Mouse (Mus musculus) ovary, adult 18-20 months (tissue): ENCODE data around the gene Fxr2.
A peak's percentile ranks its signal among the peaks of the same experiment; 100 is the strongest.
"Not testable (repeated sequence)": the region's sequence is repeated elsewhere in the genome, so short reads cannot be mapped to it uniquely, and the experiment has no call there.

Source experiments
- DNase-seq: peaks from one replicate; pipeline ENCODE4 v3.0.0; 2022; ENCODE audit warnings: low spot score, mixed read lengths

Fxr2 gene

DNA sequence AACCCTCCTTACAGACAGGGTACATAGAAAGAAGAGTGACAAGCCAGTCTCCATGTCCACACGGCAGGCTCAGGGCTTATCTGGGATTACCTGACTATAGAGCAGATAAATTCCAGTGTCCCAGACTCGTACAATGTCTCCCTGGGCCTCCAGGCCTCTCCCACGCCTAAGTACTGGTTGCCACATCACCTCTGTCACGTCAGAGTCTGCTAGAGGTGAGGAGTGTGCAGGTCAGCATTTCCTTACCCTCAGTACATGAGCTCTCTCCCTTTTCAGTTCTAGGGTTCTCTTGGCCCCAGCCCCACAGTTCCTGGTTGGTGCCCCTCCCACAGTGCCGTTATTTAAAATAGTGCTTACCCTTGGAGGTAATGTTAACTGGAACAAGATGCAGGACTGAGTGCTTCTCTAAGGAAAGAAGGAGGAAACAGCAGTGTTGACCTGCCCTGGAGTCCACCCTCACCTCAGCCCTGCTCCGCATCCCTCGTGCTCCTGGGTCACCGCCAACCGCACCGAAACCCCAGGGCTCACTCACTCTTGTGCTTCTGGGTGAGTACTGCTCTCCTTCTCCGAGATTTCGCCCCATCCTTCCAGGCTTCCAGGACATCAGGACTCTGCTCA is 51.4 kb downstream of the Fxr2 start:
- no peak for DNase-seq

DNA sequence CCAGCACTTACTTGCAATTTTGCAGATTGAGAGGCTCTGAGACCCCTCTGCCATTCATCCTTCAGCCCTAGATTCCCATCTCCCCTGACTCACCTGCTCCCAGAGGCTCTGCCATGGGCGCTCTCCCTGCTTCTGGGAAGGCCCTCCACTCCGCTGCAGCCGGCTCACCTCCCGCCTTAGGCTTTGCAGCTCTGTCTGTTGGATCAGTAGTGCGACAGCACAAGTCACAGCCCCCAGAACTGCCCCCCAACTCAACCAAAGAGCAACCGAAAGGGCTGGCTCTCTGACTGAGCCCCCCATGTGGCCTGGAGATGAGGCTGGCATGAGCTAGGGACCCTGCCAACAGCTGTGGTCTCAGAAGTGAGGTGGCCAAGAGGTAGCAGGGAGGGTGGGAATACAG is 52.1 kb downstream of the Fxr2 start:
- no peak for DNase-seq

DNA sequence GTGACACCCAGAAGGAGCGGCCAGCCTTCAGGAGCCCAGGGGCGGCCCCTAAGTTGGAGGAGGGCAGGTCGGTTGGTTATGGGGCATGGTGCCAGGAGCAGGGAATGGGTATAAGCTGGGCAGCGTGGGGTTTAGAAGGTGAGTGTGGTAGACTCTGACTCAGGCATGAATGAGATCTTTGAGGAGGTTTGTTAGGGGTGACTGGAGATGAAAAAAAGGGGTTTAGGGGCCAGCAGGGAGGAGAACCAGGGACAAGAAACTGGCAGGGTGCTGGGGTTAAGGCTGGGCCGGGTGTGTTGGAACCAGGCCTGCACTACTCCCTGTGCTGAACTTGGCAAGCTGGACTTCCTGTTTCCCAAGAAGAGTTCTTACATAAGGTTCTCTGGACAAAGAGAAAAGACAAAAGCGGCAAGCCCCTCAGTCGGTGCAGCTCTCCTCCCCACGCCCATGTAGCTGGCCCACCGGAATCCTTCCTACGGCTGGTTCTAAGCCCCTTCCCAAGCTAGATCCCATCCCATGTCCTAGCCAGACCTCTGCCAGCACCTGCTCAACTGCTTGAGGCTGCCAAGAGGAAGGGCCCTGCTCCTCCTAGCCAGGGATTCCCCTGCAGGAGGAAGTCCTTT is 52.8 kb downstream of the Fxr2 start, which contains the start of gene Tnfsf13:
Gene Tnfsf13, minus strand, starts transcription at position 259 of the 623 bp plus-strand sequence.
- peak; percentile 78 for DNase-seq

DNA sequence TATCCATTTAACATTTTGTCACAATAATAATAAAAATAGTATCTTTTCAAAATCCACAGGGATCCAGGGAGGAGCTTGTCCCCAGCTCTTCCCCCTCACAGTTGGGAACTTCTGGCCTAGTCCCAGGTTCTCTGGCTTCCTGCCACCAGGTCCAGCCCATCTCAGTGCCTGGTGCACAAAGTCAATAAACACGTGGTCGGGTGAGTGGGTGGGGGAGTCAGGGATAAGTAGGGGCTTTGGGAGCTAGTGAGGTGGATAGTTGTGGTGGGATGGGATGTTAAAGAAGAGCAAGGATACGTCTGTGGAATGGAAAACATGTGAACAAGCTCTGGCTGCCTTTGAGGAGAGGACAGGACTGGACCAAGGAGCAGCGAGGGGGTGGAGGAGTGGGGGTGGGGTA is 53.6 kb downstream of the Fxr2 start:
- DNase-seq: peak; percentile 76

DNA sequence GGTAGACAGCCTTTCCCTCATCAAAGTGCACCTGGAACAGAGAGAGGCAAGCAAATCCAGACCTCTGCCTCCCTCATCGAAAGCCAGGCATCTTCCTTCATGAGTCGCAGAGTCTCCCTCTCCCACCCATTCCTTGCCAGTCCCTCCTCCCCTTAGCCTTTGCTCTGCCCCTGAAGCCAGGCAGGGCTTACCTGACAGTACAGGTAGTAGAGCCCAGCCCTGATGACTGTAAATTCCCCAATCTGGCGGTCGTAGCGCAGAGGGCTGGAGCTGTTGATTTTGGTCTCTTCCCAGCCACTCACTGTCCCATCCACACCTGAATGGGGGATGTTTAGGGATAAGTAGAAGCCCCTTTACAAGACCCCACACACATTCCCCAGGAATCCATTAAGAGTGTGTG is 54.3 kb downstream of the Fxr2 start:
- DNase-seq: no peak

DNA sequence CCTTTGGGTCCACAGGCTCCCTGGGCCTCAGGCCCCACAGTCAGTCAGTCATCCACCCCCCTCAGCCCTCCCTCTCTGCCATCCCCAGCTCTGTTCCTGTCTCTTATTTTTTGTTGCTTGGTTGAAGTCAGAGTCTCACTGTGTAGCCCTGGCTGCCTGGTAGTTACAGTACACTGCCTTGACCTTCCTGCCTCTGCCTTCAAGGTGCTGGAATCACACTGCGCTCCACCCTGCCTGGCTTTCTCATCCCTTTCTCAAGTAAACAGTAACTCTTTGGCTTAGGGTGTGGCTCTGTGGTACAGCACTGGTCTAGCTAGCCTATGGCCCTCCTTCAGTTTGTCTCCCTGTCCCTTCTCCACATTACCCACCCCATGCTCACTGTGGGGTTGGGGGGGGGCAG is 57.1 kb downstream of the Fxr2 start:
- DNase-seq: no peak

DNA sequence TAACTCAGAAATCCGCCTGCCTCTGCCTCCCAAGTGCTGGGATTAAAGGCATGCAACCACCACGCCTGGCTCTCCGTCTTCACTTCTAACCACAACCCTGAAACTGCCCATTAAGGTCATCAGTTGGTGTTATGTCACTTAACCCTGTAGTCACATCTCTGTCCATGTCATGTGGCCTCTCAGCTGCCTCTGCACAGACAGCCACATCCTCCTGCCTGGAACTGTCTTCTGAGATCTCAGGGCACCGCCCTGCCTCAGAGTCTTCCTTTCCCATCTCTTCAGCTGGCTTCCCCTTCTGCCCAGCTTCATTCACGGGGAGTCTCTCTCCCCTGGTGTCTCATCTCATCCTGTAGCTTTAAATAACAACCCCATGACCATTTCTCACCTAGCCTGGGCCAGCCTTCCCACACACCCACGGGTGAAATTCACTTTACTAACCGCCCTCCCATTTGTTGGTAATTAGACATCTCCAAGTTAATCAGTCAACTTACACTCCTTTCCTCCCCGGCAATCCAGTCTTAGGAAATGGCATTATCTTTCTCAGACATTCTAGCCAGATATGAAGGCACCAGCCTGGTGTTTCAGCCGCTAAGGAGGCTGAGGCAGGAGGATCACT is 59.5 kb downstream of the Fxr2 start:
- no peak for DNase-seq

DNA sequence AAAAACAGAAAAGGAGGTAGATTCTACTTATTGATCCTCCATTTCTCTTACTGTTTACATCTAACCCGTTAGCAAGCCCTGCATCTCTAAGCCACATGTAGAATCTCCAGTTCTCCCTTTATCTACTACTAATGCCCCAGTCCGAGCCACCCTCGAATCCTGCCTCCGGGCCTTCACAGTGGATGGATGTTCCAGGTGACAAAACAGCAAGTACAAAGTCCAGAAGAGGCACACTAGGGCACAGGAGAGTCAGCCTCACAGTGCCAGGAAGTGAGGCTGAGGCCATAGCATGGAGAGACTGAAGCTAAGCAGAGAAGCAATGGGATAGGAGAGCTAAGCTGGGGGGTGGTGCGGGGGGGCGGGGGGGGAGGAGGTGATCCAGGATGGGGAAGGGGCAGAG is 60.1 kb downstream of the Fxr2 start:
- DNase-seq: no peak

DNA sequence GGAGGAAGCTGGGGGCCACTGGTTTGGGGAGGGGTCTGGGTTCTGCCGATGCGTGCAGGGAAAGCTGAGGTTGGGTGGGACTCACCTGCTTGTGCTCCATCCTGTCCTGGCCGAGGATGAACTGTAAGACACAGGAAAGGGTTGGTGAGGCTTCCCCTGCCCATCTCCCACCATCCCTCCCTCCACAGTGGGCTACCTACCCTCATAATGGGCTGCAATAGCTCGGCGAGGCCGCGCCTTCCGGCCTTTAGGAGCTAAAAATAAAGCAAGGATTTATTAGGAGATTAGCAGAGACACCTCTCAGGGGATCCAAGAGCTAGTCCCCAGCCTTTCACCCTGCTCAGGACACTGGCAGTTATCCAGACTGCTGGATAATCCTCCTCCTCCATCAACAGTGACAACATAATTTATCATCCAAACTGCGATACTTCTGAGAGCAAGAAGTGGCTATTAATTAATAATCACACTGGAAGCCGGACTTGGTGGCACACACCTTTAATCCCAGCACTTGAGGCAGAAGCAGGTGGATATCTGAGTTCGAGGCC is 60.7 kb downstream of the Fxr2 start:
- DNase-seq: no peak

DNA sequence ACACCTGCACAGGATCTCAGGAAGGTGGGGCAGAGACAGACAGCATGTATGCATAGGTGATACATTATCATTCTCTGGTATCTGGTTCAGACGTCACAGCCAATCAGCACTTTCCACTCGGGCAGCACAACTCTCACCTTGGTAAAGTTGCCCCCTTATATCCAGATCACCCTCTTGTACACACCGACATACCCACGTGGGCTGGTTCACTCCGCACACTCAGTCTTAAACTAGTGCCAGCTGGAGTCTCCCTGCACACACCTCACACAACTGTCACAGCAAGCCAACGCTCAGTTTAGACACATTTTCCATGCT is 62.2 kb downstream of the Fxr2 start:
- no peak for DNase-seq

DNA sequence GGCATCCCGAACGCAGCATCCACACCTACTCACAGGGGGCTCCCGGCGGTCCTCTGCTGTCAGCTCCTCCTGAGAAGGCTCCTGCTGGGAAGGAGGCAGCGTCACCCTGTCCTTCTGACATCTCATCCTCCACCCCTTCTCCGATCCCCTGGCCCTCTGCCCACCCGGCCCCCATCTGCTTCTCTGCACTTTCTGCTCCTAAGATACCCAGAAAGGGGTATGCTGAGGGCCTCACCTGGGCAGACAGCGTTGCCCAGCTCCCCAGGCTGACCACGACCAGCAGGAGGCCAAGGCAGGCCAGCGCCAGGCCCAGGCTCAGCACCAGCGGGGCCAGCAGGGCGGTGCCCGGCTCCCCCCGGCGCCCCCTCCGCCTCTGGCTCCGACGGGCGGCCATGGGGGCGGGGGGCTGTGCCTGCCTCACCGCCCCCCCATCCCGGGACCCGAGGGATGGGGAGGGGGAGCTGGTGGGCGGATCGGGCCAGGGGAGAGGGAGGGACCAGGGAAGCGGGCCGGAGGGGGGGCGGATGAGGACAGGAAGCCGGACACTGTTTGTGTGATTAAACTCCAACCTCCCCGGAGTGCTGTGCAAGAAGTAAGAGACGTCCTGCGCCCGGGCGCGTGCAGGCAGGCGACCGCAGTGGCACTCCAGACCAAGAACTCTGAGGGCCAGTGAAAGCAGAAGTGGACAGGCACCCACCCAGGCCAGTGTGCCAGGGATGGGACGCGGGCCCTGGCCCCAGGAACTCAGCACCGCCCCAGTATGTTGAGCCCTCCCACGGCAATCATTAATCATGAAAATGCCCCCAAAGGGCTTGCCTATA is 62.8 kb downstream of the Fxr2 start, which contains the start of the genes Tnfsf12 and Tnfsfm13:
Gene Tnfsf12, minus strand, starts transcription at position 489 of the 821 bp plus-strand sequence.
Gene Tnfsfm13, minus strand, starts transcription at position 738 of the 821 bp plus-strand sequence.
- peak; percentile 67 for DNase-seq

DNA sequence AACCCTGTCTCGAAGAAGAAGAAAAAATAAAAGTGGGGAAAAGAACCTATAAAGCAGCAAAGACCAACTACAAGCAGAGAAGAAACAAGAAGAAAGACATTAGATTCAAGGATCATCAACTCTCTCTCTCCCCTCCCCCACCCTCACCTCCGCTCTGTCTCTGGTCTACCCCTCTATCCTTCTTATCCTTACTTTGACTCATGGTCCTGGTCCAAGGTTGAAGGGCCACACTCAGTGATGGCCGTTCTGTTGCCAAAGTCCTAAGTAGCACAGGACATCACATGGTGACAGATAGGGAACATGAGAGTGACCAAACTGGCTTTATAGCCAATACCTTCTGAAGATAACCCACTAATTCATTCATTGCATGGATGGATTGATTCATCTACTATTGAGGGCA is 64.6 kb downstream of the Fxr2 start:
- no peak for DNase-seq

DNA sequence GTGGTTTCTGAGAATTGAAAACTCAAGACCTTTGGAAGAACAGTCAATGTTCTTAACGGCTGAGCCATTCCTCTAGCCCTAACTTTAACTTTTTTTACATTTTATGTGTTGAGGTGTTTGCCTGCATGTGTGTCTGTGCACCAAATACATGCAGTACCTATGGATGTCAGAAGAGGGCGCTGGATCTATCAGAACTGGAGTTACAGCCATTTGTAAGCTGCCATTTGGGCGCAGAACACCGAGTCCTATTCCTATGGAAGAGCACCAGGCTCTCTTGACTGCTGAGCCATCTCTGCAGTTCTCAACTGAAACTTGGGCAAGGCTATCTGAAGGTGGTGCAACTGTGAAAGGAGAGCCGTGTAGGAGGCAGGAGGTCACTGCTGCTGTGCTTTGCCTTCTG is 65.8 kb downstream of the Fxr2 start:
- no peak for DNase-seq

DNA sequence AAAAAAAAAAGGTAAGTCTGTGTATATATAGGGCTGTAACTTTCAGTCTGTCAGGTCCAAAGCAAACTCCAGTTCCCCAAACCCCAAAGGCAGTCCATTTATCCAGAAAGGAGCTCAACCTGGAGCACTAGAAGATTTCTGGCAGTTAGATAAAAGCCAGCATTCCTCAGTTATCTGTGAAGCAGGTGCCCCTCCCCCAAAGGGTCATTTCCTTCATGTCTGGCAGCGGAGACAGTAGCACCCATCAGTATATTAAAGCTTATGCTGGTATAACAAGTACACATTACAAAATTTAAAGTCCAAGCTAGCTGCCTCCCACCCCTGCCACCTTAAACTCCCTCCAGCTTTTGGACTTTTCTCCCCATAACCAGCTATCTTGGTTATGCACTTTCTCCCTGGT is 66.8 kb downstream of the Fxr2 start:
- DNase-seq: no peak

DNA sequence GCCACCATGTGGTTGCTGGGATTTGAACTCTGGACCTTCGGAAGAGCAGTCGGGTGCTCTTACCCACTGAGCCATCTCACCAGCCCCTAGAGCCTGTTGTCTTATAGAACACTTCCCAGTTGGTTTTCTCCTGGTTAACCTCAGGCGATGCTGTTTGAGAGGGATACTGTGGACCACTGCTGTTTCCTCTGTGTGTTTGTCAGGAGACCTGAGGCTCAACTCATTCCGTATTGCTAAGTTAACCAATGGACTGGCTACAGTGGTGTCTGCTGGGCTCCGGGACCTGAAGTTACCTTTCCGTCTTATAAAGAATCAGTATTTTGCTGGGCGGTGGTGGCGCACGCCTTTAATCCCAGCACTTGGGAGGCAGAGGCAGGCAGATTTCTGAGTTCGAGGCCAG is 70.1 kb downstream of the Fxr2 start:
- not testable (repeated sequence) for DNase-seq
